Mouse (Mus musculus) brain, embryonic 14.5 days (tissue): ENCODE data around the gene Ldlrap1. TPM values are rescaled to one million over a fixed set of nuclear protein-coding genes. Genes with fewer than 3 reads are reported as not detected.
A peak's percentile ranks its signal among the peaks of the same experiment; 100 is the strongest.

ENCODE experiments used
- DNase-seq: peaks from one replicate; pipeline ENCODE4 v3.0.0-alpha.2; 2011; ENCODE audit warnings: low read depth
- CTCF ChIP-seq: fragments of 200-500 bp; IDR thresholded peaks from 2 replicates; pipeline ENCODE4 v1.5.1; 2012; ENCODE audit warnings: inconsistent platforms, mild to moderate bottlenecking, moderate library complexity, borderline replicate concordance; ENCODE audit not compliant: insufficient read depth, insufficient read length; ENCODE audit errors: extremely low read depth
- POLR2A ChIP-seq: fragments of 200-500 bp; IDR thresholded peaks from 2 replicates; pipeline ENCODE4 v1.6.1; 2012; ENCODE audit warnings: mild to moderate bottlenecking, inconsistent platforms, borderline replicate concordance; ENCODE audit not compliant: poor library complexity, insufficient read depth, insufficient read length, severe bottlenecking; ENCODE audit errors: extremely low read depth
- polyA plus RNA-seq: library from polyadenylated mRNA; depleted of rRNA; stranded (reverse); fragments of >200 nt; gene quantifications from 2 replicates; pipeline ENCODE4 v1.2.3, GENCODE M21; 2012

Ldlrap1 gene
- polyA plus RNA-seq, 1 experiment = 2.7 TPM

GRCm38 (mm10) chr4:134725735-134726345, 42.0 kb downstream of the Ldlrap1 start:
- TF ChIP-seq POLR2A (no peak), CTCF (no peak)
- DNase-seq = no peak

DNA sequence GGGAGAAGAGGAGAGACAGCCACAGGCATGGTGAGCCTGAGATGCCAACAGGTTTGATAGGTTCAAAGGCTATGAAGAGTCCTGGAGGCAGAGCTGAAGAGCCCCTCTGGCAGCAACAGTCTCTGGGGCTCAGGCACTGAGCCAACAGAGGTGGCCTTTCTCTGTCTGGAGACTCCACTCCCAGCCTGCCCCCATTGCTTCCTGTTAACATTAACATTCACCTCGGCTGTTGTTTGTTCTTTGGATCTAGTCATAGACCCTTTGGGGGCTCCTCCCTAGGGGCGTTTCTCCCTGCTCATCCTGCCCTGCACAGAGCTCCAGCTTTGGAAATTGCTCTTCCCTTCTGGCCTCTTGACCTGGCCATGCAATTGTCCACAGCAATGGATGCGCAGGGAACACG, 42.9 kb downstream of the Ldlrap1 start:
- DNase-seq = no peak
- TF ChIP-seq POLR2A (no peak), CTCF (no peak)

DNA sequence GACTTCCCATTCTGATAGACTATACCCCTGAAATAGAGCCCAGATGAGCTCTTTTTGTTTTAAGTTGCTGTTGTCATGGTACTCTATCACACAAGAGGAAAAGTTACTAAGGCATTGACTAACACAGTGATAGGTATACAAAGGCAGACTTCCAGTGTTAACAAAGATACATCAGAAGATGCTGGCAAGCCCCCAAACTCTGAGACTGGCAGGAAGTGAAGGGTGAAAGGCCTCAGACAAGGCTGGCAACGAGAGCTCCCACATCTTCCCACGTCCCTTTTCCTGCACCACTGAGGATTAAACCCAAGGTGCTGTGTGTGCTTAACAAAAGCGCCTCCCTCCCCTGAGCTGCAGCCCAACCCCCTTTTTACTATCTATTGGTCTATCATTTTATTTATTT, 44.6 kb downstream of the Ldlrap1 start:
- TF ChIP-seq POLR2A (no peak), CTCF (no peak)

GRCm38 (mm10) chr4:134721076-134721475, 46.7 kb downstream of the Ldlrap1 start:
- no peak for TF ChIP-seq POLR2A
- TF ChIP-seq CTCF = no peak

More for the DNA sequence above, 44.6 kb downstream of the Ldlrap1 start:
- no peak for DNase-seq

GRCm38 (mm10) chr4:134720371-134720770, 47.5 kb downstream of the Ldlrap1 start:
- TF ChIP-seq CTCF = no peak
- no peak for TF ChIP-seq POLR2A
- no peak for DNase-seq

More at GRCm38 (mm10) chr4:134721076-134721475, 46.7 kb downstream of the Ldlrap1 start:
- DNase-seq = no peak

DNA sequence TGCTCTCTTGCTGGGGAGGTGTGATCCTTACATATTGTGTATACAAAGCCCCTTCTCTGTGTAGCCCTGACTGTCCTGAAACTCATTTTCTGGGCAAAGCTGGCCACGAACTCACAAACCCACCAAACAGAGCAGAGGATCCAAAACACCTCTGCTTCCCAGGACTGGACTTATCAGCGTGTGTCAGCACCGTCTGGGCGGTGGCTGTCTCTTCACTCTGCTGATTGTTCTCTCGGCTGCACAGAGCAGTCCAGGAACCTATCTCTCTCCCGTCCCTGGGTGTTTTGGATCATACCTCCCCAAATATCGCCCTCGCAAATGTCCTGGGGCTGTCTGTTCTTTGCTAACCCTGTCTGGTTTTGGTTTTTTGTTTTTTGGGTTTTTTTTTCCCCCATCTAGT, 48.3 kb downstream of the Ldlrap1 start:
- DNase-seq = no peak
- TF ChIP-seq CTCF (no peak), POLR2A (no peak)

- peak; percentile 92 for DNase-seq
- TF ChIP-seq POLR2A = no peak
- TF ChIP-seq CTCF = peak; percentile 85
Measured at GRCm38 (mm10) chr4:134713937-134714336, 53.9 kb downstream of the Ldlrap1 start.

GRCm38 (mm10) chr4:134705311-134705710, 62.5 kb downstream of the Ldlrap1 start:
- no peak for TF ChIP-seq POLR2A
- DNase-seq = no peak

- TF ChIP-seq POLR2A = 0 out of 2 replicates have a peak, but pooled peaks have one; percentile 24
- no peak for TF ChIP-seq CTCF
- no peak for DNase-seq
Measured at GRCm38 (mm10) chr4:134704590-134704989, 63.2 kb downstream of the Ldlrap1 start.

GRCm38 (mm10) chr4:134703835-134704546, 63.8 kb downstream of the Ldlrap1 start, which contains the start of gene Man1c1:
Gene Man1c1, minus strand, starts transcription at chr4:134704290.
- TF ChIP-seq CTCF = no peak
- peak; percentile 82 for TF ChIP-seq POLR2A
- DNase-seq = peak; percentile 99

- DNase-seq = no peak
- TF ChIP-seq CTCF = no peak
- no peak for TF ChIP-seq POLR2A
Measured at GRCm38 (mm10) chr4:134702981-134703834, 64.6 kb downstream of the Ldlrap1 start.
